Mouse (Mus musculus): ENCODE data around the gene Odf3l1. TPM values are rescaled to one million over a fixed set of nuclear protein-coding genes. Genes with fewer than 3 reads are reported as not detected.
"Not testable (repeated sequence)": the region's sequence is repeated elsewhere in the genome, so short reads cannot be mapped to it uniquely, and the experiment has no call there.

Odf3l1 gene
- total RNA-seq (2022): 1 to 10 TPM in 1 of 4 experiments, under 1 TPM in 2, not detected in 1; 0.29 to 1.5 (median 0.40) TPM

DNA sequence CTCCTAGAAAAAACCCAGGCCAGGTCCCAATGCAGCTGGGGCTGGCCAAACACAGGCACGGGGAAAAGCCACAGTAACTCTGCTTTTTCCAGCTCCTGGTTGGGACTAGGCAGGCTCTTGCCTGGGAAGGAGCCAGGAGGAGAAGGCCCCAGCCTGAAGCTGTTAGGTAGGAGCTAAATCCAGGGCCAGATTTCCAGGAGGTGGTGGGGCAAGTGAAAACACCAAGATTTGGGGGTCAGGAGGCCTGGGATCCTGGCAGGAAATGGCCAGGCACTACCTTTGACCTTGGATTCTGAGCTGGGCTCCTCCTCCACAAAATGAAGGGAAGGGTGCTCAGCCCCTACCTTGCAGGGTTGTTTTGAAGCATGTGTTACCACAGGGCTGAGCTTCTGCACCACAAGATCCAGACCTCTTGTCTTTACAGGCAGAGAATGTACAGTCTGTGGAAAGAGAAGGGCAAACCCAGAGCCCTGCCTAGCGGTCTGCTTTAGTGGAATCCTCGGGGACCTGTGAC lies at the start of gene Odf3l1:
Odf3l1 (minus strand) TSS at position 464 of the 514 bp plus-strand sequence.
- DNase-seq: no peak

DNA sequence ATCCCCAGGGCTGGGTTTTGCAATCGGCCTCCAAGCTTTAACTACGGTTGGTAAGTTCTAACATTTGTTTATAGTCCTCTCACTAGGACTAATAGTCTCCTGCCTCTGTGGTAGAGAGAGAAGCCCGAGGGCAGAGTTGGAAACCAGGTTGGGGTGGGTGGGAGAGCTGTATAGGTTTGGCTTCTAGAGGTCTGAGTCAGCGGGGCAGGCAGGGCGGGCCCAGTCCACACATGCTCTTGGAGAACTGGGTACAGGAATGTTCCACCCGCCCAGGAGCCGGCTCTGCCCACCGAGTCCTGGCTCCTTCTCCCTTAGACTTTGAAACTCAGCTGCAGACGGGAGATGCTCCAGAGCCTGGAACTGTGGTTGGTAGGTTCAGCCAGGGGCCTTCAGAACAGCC lies 49.5 kb upstream of the Odf3l1 start:
- no peak for DNase-seq

DNA sequence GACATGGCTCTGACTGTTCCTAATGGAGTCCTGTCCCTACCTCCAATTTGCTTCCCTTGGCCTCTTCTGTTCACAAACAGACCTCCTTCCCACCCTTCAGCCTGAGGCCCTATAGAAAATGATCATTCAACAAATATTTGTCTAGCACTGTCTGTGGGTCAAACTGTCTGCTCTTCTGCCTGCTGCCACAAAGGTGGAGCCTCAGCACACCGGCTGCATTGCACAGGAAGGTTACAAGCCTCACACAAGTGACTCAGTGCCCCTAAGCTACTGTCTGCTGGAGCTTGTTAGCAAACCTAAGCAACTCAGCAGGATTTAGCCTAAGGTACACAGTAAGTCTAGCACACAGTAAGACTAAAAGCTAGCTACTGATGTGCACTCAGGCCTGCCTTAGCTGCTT lies 46.5 kb upstream of the Odf3l1 start:
- DNase-seq: no peak

DNA sequence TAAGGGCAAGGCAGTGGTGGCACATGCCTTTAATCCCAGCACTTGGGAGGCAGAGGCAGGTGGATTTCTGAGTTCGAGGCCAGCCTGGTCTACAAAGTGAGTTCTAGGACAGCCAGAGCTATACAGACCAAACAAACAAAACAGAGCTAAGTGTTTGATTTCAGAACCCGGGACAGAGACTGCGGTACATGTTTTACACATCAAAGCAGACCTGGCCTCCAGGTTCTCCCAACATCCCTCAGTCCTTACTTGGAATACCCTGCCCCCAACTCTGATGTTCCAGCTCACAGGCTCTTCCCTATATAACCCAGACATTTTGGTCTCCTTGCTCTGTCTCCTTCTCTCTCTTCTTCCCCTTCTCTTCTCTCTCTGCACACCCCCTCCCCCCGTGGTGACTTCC lies 45.5 kb upstream of the Odf3l1 start:
- not testable (repeated sequence) for DNase-seq

DNA sequence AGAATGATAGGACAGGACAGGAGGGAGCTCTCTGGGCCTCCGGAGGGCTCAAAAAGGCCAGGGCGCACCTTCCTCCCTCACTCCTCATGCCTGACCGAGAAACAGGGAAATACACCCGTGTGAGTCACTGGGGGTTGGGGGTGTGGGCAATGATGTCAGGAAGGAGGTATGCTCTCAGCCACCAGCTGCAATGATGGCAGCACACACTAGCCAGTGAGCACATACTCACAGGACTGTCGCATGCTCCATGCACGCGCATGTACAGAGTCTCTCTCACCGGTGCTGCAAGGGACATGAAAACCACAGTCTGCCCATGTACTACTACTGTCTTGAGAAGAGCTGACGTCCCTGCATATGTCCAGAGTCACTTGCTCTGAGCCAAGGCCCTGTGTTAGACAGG lies 43.1 kb upstream of the Odf3l1 start:
- DNase-seq: no peak

DNA sequence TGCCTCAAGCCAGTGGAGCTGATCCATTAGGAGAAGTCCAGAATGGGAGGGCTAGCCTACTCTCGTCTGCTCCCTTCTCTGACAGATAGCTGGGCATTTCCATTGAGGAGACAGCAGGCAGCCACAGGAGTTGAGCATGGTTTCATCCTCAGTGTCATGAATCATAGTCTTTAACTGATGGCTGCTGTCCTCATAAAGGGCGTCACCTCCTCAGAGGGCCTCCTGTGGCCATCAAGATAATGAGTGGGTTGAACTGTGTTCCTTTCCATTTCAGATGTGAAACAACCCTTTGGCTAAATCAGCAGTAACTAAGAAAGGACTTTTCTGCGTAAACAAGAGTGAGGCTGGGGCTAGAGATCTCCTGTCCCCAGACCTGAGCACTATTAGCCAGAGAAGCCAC lies 39.2 kb upstream of the Odf3l1 start:
- DNase-seq: no peak

DNA sequence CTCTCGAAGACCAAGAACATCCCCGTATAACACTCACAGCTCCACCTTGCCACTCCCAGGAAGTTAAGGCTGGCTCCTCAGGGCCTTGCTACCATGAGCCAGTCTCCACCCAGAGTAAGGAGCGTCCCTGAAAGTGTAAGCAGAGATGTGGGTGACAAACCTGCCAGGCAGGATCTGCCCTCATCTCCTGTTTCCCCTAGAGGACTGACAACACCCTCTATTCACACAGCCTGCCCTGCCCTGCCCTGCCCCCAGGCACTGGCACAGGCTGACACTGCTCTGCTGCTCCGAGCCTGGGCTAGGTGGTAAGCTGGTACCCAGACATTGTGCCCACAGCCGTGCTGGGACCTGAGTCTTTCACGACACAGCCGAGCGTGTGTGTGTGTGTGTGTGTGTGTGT lies 36.7 kb upstream of the Odf3l1 start:
- DNase-seq: no peak

DNA sequence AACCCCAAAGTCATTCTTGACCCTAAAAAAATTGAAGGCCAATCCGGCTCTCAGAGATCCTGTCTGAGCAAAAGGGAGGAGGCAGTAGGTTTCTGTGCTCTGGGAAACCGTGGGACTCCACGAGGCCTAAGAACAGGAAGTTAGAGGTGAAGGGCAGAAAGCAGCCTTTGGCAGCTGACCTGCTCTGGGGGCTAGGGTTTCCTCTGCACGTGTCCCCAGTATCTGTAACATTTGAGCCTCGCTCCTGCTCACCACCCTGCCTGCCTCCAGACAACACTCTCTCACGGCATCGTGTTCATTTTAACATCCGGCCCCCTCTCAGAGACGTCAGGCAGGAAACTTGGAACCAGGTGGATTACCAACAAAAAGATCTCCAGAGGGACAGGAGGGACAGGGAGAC lies 36.1 kb upstream of the Odf3l1 start:
- DNase-seq: no peak

DNA sequence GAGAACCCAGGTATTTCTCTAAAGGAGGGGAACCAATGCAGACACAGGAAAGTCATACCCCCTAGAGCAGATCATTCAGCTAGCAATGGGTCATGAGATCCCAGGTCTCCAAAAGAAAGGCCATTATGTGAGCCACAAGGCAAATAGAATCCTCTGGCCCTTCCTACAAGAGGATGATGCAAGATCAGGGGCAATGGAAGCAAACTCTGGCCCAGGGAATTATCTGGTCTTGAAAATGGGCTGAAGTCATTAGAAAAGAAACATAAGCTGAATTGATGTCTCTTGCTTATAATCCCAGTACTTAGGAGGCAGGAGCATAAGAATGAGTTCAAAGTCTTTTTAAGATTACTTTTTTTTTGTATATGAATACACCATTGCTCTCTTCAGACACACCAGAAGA lies 35.6 kb upstream of the Odf3l1 start:
- DNase-seq: no peak

DNA sequence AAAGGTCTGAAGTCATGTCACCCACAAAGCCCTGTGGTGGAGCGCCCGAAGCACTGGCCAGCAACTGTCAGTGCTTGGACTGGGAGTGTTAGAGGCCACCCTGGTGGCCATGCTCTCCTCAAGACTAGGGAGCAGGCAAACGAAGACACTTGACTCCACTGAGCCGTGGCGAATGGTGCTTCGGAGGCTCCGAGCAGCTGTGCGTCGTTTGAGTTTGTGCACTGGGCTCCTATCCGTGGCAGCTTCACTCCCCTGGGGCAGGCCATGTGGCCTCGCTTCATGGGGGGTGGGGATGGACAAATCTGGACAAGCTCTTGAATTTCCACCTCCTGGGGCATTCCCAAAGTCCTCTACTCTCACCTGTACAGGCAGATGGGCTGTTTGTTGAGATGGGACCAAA lies 34.9 kb upstream of the Odf3l1 start:
- no peak for DNase-seq

DNA sequence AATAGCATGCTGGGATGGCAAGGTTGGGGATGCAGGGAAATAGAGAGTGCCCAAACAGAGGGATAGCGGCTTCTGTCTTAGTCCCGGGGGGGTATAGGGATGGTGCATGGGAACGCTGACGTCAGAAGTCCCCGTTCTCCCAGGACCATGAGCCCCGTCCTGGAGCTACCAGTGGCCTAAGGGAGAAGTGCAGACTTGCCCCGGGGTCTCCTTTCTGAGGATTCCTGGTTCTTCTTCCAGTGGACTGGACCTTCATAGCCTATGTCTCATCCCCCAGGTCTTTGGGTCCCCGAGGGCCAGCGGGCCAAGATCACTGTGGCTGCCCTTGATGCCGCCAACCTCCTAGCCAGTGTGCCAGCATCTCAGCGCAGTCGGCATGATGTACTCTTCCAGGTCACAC lies 32.3 kb upstream of the Odf3l1 start:
- no peak for DNase-seq

DNA sequence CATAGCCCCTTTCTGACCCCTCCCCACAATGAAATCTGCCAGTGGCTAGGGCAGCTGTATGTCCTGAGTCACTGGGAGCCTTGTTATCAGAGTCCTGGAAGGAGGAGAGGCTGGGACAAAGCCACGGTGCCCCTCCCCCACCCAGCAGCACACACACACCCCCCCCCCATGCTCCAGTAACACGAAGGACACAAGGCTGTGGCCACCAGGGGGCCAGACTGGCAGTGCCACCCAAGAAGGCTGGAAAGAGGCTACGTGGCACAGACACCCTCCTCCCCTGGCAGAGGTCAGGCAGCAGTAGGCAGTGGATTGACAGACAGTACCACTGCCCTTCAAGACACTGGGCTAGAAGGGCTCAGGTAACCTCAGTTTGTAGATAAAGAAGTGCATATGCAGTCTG lies 29.5 kb upstream of the Odf3l1 start:
- DNase-seq: no peak

DNA sequence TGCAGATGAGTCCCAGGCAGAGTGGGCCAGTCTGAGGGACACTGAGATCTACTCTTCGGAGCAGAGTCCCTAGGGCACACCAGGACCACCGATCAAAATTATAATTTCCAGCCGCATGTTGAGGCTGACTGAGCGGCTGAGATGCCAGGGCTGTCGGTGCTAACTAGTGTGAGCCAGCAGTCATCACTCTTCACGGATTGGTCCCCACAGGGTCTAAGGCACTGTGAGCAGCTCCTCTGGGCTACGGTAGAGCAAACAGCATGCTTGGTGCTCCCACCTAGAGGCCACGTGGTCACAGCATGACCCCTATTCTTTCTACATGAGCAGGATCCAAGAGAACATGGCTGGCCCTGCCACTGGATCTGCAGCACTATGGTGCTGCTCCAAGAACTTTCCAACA lies 28.8 kb upstream of the Odf3l1 start:
- no peak for DNase-seq

DNA sequence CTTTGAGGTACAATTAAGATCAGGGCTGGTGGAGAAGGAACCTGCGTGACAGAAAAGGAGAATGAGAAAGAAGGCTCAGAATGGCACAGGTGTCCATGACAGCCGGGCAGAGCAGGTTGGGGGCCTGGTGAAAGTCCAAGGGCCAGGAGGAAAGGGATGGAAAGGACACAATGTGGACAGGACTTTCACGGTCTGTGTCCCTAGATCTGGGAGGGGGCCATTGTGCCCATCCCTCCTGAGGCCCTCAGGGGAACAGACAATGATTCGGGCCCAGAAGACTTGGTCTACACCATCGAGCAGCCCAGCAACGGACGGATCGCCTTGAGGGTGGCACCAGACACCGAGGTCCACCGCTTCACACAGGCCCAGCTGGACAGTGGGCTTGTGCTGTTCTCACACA lies 27.6 kb upstream of the Odf3l1 start:
- no peak for DNase-seq

DNA sequence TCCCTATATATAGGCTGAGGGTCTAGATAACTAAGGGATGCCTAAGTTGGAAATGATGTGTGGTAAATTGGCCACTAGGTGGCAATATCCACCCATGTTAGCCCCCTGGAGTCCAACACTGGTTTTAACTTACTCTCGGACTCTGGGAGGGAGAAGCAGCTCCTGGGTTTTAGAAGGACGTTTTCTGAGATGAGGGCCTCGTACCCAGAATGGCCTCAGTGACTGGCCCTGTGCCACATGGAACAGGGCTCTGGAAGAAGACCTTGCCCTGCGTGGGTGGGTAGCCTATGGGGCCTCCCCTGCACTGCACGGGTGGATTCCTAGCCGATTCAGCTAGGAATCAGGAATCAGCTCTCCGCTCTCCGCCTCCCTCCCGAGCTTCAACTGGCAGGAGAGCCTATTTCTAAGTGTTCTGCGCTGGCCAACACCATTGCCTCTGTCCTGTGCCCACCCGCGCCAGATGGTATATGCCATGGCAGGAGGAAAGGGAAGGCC lies 27.1 kb upstream of the Odf3l1 start:
- DNase-seq: peak; percentile 63

DNA sequence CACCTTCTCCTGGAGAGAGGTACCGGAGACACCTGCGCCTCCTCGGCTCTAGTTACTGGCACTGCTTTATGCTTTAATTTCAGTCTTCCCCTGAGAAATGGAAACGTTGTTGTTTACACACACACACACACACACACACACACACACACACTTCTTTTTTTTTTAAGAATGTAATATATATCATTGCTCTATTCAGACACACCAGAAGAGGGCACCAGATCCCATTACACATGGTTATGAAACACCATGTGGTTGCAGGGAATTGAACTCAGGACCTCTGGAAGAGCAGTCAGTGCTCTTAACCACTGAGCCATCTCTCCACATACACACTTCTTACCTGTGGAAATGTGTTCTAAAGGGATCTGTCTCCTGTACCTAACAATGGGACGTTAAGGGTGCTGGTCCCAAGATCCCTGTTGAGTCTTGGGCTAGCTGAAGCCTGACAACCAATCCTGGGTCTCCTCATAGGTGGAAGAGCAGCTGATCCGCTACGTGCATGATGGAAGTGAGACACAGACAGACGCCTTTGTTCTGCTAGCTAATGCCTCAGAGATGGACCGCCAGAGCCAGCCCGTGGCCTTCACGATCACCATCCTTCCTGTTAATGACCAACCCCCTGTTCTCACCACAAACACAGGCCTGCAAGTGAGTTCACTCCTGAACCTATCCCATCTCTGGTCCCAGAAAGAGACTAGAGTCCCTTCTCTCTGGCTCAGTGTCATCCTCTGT lies 26.2 kb upstream of the Odf3l1 start:
- no peak for DNase-seq

DNA sequence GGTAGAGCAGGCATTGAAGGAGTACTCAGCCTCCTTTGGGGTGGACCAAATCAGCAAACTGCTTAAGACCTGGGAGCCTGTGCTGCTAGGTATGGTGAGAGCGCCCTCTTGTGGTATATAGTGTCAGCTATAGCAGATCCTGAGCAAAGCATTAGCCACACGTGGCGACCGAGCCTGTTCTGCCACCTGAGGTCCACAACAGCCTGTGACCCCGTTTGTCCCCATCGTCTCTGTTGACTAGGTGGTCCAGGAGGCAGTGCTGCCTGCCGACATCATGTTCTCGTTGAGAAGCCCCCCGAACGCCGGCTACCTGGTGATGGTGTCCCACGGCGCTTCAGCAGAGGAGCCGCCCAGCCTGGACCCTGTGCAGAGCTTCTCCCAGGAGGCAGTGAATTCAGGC lies 25.3 kb upstream of the Odf3l1 start:
- DNase-seq: no peak

DNA sequence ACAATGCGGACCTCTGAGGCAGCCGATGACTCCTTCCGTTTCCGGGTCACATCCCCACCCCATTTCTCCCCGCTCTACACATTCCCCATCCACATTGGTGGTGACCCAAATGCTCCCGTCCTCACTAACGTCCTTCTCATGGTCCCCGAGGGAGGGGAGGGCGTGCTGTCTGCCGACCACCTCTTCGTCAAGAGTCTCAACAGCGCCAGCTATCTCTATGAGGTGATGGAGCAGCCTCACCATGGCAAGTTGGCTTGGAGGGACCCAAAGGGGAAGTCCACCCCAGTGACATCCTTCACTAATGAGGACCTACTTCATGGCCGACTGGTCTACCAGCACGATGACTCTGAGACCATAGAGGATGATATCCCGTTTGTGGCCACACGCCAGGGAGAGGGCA lies 23.1 kb upstream of the Odf3l1 start:
- DNase-seq: no peak

DNA sequence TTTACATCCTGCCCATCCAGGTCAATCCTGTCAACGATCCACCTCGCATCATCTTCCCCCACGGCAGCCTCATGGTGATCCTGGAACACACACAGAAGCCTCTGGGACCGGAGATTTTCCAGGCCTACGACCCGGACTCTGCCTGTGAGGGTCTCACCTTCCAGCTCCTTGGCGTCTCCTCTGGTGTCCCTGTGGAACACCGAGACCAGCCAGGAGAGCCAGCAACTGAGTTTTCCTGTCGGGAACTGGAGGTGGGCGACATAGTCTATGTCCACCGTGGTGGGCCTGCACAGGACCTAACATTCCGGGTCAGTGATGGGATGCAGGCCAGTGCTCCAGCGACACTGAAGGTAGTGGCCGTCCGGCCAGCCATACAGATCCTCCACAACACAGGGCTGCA lies 22.1 kb upstream of the Odf3l1 start:
- no peak for DNase-seq

DNA sequence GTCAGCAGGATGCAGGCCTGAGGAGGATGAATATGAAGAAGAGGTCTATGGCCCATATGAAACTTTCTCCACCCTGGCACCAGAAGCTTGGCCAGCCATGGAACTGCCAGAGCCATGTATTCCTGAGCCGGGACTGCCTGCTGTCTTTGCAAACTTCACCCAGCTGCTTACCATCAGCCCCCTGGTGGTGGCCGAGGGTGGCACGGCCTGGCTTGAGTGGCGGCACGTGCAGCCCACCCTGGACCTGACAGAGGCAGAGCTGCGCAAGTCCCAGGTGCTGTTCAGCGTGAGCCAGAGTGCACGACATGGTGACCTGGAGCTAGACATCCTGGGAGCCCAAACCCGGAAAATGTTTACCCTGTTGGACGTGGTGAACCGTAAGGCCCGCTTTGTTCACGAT lies 21.6 kb upstream of the Odf3l1 start:
- no peak for DNase-seq

DNA sequence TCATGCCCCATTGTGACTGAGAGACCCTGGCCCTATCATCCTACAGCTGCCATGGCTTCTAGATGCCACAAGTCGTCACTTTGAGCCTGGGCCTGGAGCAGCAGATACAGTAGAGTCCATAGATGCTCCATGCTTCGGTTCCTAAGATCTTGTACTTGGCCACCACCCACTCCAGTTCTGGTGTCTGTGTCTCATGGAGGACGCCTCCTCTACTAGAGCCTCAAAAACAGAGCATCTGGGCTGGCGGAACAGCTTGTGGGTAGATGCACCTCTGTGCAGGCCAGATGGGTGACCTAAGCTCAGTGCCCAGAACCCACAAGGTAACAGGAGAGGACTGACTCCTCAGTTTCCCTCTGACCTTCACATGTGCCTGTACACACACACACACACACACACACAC lies 19.8 kb upstream of the Odf3l1 start:
- DNase-seq: no peak

DNA sequence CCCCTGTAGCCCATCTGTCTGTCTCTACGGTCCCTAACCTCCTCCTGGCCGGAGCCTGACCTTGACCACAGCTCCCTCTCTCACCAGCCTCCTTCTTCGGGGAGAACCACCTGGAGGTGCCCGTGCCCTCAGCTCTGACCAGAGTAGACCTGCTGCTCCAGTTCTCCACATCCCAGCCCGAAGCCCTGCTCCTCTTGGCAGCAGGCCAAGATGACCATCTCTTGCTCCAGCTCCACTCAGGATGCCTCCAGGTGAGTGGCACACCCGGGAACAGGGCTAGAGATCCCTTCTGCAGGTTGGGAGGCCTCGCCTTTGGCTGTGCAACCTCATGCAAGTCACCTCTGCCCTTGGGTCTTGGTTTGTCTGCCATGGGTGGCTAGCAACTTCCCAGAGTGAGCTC lies 19.0 kb upstream of the Odf3l1 start:
- no peak for DNase-seq

DNA sequence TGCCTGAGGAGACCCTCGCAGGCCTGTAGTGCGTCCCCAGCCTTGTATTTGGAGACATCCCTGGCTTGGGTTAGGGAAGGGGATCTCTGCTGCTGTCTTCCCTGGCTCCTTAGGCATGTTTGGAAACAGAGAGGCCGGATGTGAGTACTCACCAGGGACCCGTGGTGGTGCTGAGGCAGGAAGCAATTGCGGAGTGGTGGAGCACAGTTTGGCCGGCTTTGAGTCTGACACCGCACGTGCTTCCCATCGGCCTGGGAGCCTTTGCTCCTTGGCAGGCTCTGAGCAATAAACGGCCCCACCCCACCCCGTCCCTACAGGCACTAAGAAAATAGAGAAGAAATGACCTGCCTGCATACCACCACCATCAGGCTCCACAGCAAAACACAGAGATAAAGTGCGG lies 18.3 kb upstream of the Odf3l1 start:
- DNase-seq: no peak

DNA sequence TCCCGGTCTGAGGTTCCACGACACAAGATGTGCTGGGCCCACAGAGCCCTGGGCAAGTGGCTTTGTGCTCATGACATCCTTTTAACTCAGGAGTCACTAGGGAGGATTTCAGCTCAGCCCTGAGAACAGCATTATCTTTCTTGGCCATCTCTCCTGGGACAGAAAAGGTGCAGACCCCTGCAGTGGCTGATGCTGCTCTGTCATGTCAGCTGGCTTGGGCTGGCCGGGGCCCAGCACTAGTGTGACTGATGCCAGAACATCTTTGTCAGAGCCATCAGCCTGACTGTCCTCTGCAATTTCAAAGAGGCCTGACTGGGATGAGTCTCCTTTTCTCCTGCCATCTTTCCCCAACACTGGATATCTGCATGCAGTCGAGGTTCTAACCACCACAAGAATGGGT lies 17.8 kb upstream of the Odf3l1 start:
- no peak for DNase-seq

Data from adrenal gland, adult 8-10 months (tissue).